Mouse (Mus musculus): ENCODE results near the gene Pank1. TPM values are rescaled to one million over a fixed set of nuclear protein-coding genes. Genes with fewer than 3 reads are reported as not detected.

Pank1 gene
- polyA plus RNA-seq, 1 experiment from 2014 or later: 7.7 TPM

DNA sequence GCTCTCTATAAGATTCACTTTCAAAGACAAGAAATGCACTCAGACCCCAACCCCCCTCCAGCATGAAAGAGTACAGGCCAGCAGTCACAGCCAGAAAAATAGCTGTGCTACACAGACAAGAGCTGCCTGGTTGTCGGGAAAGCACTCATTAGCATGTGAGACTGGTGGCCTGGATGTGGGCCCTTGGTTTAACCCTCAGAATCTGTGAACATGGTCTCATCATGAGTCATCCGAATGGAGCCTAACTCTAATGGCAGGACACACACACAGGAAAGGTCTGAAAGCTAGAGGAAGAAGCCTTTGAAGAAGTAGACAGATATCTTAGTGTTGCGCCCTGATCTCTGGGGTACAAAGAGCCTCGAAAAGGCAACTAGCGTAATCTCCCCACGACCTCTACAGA lies 51.8 kb downstream of the Pank1 start:
- H3K4me1 ChIP-seq (ENCODE audit: control insufficient read depth, insufficient read depth, low read length): no peaks in the 10 kb centered on the region
- H3K27me3 ChIP-seq (replicated peaks; ENCODE audit: control insufficient read depth, insufficient read depth, low read length): no peaks in the 10 kb centered on the region
- H3K36me3 ChIP-seq (ENCODE audit: control insufficient read depth, insufficient read depth, low read length): 0 out of 2 replicates have a peak, but pooled peaks cover 3% of the 10 kb centered on the region
- H3K4me3 ChIP-seq (ENCODE audit: low read depth, low read length): no peak overlapping the region
- DNase-seq (ENCODE audit: low spot score) (no peak), ATAC-seq (ENCODE audit: low read depth) (no peak)
- no peak overlapping the region for H3K27ac ChIP-seq (replicated peaks; ENCODE audit: low read depth, low read length)
- H3K9me3 ChIP-seq (ENCODE audit: control insufficient read depth, low read length): no peaks in the 10 kb centered on the region
- 91% methylated on average over 6 of the region's 6 CpGs for WGBS
- no peak overlapping the region for H3K9ac ChIP-seq (ENCODE audit: low read depth, low read length)
- H3K4me2 ChIP-seq (ENCODE audit: low read depth, low read length): no peak overlapping the region

DNA sequence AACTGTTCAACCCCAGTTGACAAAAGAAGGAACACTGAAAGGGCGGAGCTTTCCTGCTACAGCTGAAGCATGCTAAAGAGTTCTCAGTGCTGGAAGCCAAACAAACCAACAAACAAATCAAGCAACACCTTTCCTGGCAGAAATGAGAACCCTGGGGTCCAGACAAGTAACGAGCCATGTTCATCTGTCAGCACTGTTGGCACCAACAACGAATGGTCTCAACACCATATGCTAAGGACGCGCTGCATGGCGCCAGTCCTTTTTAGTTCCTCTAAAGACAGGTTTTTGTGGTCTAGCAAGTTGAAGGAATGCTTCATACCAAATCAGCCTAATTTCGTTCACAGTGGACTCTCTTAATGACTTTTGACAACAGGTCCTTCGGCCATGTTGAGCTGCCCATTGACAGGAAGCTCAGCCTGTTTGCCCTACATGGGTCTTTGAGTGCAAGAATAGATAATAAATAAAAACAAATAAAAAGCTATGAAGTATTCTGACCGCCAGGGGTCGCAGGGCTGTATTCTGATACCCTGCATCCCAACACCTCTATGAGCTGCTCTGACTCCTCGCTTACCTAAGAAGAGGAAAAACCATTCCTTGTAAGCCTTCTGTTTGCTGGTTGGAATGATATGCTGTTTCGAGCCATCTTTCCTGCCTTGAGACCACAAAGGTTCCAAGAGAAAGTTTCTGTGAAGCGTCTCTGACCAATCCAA lies 53.2 kb downstream of the Pank1 start:
- peak; percentile 37; the same call in 1 of the 2 replicates for ATAC-seq (ENCODE audit: low read depth)

DNA sequence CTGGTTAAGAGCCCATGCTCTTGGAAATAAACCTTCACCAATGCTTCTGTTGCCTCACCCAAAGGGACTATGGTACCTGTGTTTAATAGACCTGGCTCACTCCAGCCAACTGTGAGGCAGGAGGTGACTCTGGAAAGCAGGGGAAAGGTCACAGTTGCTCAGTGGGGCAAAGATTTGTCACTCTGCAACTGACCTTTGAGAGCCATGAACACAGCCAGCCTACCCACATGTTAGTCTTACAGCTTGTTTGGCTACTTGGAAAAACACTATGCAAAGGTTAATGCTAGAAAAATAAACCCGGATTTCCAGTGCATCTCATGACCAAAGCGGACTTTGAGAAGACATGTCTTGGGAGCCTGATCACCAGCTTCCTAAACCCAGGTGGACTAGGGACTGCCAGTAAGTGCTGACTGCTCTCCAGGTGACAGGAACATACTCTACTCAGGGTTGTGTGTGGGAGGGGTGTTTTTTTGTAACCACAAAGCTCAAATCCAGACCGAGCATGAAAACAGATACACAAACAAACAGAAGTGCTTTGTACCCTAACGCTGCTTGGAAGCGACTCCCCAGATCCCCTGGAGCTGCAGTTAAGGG lies 59.6 kb downstream of the Pank1 start:
- H3K9me3 ChIP-seq (ENCODE audit: control insufficient read depth, low read length): no peaks in the 10 kb centered on the region
- ATAC-seq (ENCODE audit: low read depth) (no peak), DNase-seq (ENCODE audit: low spot score) (no peak)
- H3K27ac ChIP-seq (replicated peaks; ENCODE audit: low read depth, low read length): no peak overlapping the region
- no peaks in the 10 kb centered on the region for H3K27me3 ChIP-seq (replicated peaks; ENCODE audit: control insufficient read depth, insufficient read depth, low read length)
- H3K36me3 ChIP-seq (ENCODE audit: control insufficient read depth, insufficient read depth, low read length): no peaks in the 10 kb centered on the region
- H3K4me3 ChIP-seq (ENCODE audit: low read depth, low read length): no peak overlapping the region
- no peaks in the 10 kb centered on the region for H3K4me1 ChIP-seq (ENCODE audit: control insufficient read depth, insufficient read depth, low read length)
- no peak overlapping the region for H3K4me2 ChIP-seq (ENCODE audit: low read depth, low read length)
- WGBS: 65% methylated on average over 5 of the region's 5 CpGs
- H3K9ac ChIP-seq (ENCODE audit: low read depth, low read length): no peak overlapping the region

More for the DNA sequence above, 53.2 kb downstream of the Pank1 start:
- WGBS: 69% methylated on average over 13 of the region's 13 CpGs
- Histone ChIP-seq H3K4me2 (ENCODE audit: low read depth, low read length) (no peak overlapping the region), H3K4me3 (ENCODE audit: low read depth, low read length) (no peak overlapping the region), H3K36me3 (ENCODE audit: control insufficient read depth, insufficient read depth, low read length) (0 out of 2 replicates have a peak, but pooled peaks cover 3% of the 10 kb centered on the region), H3K9ac (ENCODE audit: low read depth, low read length) (no peak overlapping the region), H3K4me1 (ENCODE audit: control insufficient read depth, insufficient read depth, low read length) (no peaks in the 10 kb centered on the region), H3K27ac (replicated peaks; ENCODE audit: low read depth, low read length) (no peak overlapping the region), H3K27me3 (replicated peaks; ENCODE audit: control insufficient read depth, insufficient read depth, low read length) (no peaks in the 10 kb centered on the region), H3K9me3 (ENCODE audit: control insufficient read depth, low read length) (no peaks in the 10 kb centered on the region)
- peak; percentile 55 for DNase-seq (ENCODE audit: low spot score)

DNA sequence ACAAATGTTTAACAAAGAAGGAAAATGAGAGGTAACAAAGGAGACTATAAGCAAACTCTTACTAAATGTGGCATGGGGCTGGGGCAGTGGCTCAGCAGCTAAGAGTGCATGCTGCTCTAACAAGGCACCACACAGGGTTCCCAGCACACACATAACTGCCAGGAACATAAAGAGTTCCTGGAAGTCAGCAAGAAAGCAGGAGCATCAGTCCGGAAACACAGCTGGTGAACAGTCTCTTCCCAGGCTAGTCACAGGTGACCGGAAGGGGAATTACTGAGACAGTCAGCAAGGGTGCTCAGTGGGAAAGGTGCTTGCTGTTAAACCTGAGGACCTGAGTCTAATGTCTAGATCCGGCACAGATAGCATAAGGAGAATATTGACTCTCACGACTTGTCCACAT lies 63.9 kb downstream of the Pank1 start:
- H3K9me3 ChIP-seq (ENCODE audit: control insufficient read depth, low read length): no peaks in the 10 kb centered on the region
- ATAC-seq (ENCODE audit: low read depth) (no peak), DNase-seq (ENCODE audit: low spot score) (no peak)
- no peaks in the 10 kb centered on the region for H3K36me3 ChIP-seq (ENCODE audit: control insufficient read depth, insufficient read depth, low read length)
- H3K4me2 ChIP-seq (ENCODE audit: low read depth, low read length): no peak overlapping the region
- H3K27me3 ChIP-seq (replicated peaks; ENCODE audit: control insufficient read depth, insufficient read depth, low read length): no peaks in the 10 kb centered on the region
- no peak overlapping the region for H3K27ac ChIP-seq (replicated peaks; ENCODE audit: low read depth, low read length)
- H3K9ac ChIP-seq (ENCODE audit: low read depth, low read length): no peak overlapping the region
- no peak overlapping the region for H3K4me3 ChIP-seq (ENCODE audit: low read depth, low read length)
- whole genome bisulfite sequencing: 84% methylated on average over 4 of the region's 4 CpGs
- H3K4me1 ChIP-seq (ENCODE audit: control insufficient read depth, insufficient read depth, low read length): no peaks in the 10 kb centered on the region

DNA sequence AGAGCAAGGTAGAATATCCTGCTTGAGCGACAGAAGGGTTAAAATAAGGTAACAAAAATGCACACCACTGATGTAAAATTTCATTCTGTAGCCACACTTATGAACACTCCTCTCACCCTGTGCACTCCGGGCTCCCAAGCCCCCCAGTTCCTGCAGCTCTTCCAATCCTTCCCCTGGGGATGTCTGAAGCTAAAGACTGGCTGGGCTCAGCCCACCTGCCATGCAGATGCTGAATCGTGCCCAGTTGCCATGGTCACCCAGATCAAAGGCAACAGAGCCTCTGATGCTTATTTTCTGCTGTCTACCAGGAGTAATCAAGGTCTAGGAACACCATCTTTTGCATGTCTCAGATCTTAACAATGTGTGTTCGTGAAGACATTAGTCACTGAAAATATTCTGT lies 64.6 kb downstream of the Pank1 start:
- no peaks in the 10 kb centered on the region for H3K36me3 ChIP-seq (ENCODE audit: control insufficient read depth, insufficient read depth, low read length)
- H3K27ac ChIP-seq (replicated peaks; ENCODE audit: low read depth, low read length): no peak overlapping the region
- 46% methylated on average over 4 of the region's 4 CpGs for WGBS
- no peaks in the 10 kb centered on the region for H3K9me3 ChIP-seq (ENCODE audit: control insufficient read depth, low read length)
- H3K4me2 ChIP-seq (ENCODE audit: low read depth, low read length): no peak overlapping the region
- no peak overlapping the region for H3K4me3 ChIP-seq (ENCODE audit: low read depth, low read length)
- H3K27me3 ChIP-seq (replicated peaks; ENCODE audit: control insufficient read depth, insufficient read depth, low read length): no peaks in the 10 kb centered on the region
- H3K9ac ChIP-seq (ENCODE audit: low read depth, low read length): no peak overlapping the region
- ATAC-seq (ENCODE audit: low read depth) (no peak), DNase-seq (ENCODE audit: low spot score) (no peak)
- no peaks in the 10 kb centered on the region for H3K4me1 ChIP-seq (ENCODE audit: control insufficient read depth, insufficient read depth, low read length)

DNA sequence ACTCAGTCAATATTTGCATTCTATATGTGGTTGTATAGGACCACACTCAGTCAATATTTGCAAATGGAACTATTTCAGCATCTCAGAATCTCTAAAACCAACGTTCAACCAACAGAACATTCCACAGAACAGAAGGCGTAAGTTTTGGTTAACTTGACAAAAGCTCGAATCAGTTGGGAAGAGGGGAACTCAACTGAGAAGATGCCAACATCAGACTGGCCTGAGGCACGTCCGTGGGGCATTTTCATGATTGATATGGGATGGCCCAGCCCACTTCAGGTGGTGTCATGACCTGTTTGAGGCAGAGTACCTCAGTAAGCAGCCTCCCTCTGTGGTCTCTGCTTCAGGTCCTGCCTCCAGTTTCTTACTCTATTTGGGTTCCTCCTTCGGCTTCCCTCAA lies 65.3 kb downstream of the Pank1 start:
- H3K9me3 ChIP-seq (ENCODE audit: control insufficient read depth, low read length): no peaks in the 10 kb centered on the region
- no peaks in the 10 kb centered on the region for H3K27me3 ChIP-seq (replicated peaks; ENCODE audit: control insufficient read depth, insufficient read depth, low read length)
- ATAC-seq (ENCODE audit: low read depth): no peak
- no peak for DNase-seq (ENCODE audit: low spot score)
- no peak overlapping the region for H3K4me2 ChIP-seq (ENCODE audit: low read depth, low read length)
- H3K4me3 ChIP-seq (ENCODE audit: low read depth, low read length): no peak overlapping the region
- no peak overlapping the region for H3K27ac ChIP-seq (replicated peaks; ENCODE audit: low read depth, low read length)
- H3K4me1 ChIP-seq (ENCODE audit: control insufficient read depth, insufficient read depth, low read length): no peaks in the 10 kb centered on the region
- H3K9ac ChIP-seq (ENCODE audit: low read depth, low read length): no peak overlapping the region
- no peaks in the 10 kb centered on the region for H3K36me3 ChIP-seq (ENCODE audit: control insufficient read depth, insufficient read depth, low read length)
- WGBS: 84% methylated on average over 6 of the region's 6 CpGs

DNA sequence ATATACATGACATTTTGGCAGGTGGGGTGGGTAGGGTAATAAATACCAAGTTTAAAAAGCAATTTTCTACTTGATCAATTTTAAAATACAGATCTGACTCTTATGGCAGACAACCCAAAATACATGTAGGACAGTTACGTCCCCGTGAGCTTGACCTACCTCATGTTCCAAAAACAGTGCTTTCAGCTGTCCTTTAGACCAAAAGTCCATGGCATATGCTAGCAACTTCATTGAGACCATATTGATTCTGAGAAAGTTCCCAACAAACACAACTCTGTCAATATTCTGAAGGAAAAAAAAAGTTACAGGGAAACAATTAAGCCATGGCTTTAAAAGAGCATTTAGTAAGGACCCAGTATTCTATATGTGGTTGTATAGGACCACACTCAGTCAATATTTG lies 65.7 kb downstream of the Pank1 start:
- ATAC-seq (ENCODE audit: low read depth): no peak
- 95% methylated on average over 2 of the region's 2 CpGs for WGBS
- H3K4me3 ChIP-seq (ENCODE audit: low read depth, low read length): no peak overlapping the region

DNA sequence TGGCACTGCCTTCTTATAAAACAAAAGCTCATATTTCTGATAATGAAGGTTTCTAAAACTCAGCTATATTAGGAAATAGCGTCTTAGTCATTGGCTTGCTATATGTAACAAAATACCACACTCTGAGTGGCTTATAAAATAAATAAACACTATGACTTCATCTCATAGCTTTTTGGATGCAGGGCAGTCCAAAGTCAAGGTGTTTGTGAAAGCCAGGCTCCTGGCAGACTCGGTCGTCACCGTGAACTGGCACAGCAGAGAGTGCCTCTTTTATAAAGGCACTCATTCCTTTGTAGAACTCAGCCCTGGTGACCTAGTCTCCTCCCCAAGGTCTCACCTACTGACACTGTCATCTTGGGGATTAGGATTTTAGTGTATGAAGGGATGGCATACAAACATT lies 66.5 kb downstream of the Pank1 start:
- H3K9ac ChIP-seq (ENCODE audit: low read depth, low read length): no peak overlapping the region
- no peaks in the 10 kb centered on the region for H3K4me1 ChIP-seq (ENCODE audit: control insufficient read depth, insufficient read depth, low read length)
- H3K27ac ChIP-seq (replicated peaks; ENCODE audit: low read depth, low read length): no peak overlapping the region
- H3K9me3 ChIP-seq (ENCODE audit: control insufficient read depth, low read length): no peaks in the 10 kb centered on the region
- 74% methylated on average over 4 of the region's 4 CpGs for WGBS
- H3K4me3 ChIP-seq (ENCODE audit: low read depth, low read length): no peak overlapping the region
- H3K36me3 ChIP-seq (ENCODE audit: control insufficient read depth, insufficient read depth, low read length): no peaks in the 10 kb centered on the region
- DNase-seq (ENCODE audit: low spot score): no peak
- no peaks in the 10 kb centered on the region for H3K27me3 ChIP-seq (replicated peaks; ENCODE audit: control insufficient read depth, insufficient read depth, low read length)
- no peak overlapping the region for H3K4me2 ChIP-seq (ENCODE audit: low read depth, low read length)
- ATAC-seq (ENCODE audit: low read depth): no peak

More for the DNA sequence above, 65.7 kb downstream of the Pank1 start:
- no peaks in the 10 kb centered on the region for H3K36me3 ChIP-seq (ENCODE audit: control insufficient read depth, insufficient read depth, low read length)
- H3K4me2 ChIP-seq (ENCODE audit: low read depth, low read length): no peak overlapping the region
- H3K9me3 ChIP-seq (ENCODE audit: control insufficient read depth, low read length): no peaks in the 10 kb centered on the region
- no peak overlapping the region for H3K27ac ChIP-seq (replicated peaks; ENCODE audit: low read depth, low read length)
- H3K4me1 ChIP-seq (ENCODE audit: control insufficient read depth, insufficient read depth, low read length): no peaks in the 10 kb centered on the region
- no peaks in the 10 kb centered on the region for H3K27me3 ChIP-seq (replicated peaks; ENCODE audit: control insufficient read depth, insufficient read depth, low read length)
- H3K9ac ChIP-seq (ENCODE audit: low read depth, low read length): no peak overlapping the region
- DNase-seq (ENCODE audit: low spot score): no peak

DNA sequence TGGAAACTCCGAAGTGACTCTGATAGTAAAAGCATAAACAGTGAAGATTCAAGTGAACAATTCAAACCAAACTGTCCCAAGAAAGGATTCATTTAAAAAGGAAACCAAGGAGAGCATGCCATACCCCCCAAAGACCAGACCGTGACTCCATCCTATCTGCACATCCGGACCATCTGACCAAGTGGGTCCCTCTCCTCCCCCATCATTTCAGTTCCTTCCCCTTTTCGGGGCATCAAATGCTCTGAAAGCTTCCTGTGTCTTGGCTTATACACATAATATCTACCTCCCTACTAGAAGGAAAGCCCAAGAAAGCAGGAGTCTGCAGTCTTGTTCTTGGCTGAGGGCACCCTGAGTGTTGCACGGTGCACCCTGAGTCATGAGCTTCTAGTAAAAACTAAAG lies 72.1 kb downstream of the Pank1 start:
- Histone ChIP-seq H3K27me3 (replicated peaks; ENCODE audit: control insufficient read depth, insufficient read depth, low read length) (no peaks in the 10 kb centered on the region), H3K36me3 (ENCODE audit: control insufficient read depth, insufficient read depth, low read length) (no peaks in the 10 kb centered on the region), H3K4me2 (ENCODE audit: low read depth, low read length) (no peak overlapping the region), H3K9ac (ENCODE audit: low read depth, low read length) (no peak overlapping the region), H3K4me3 (ENCODE audit: low read depth, low read length) (no peak overlapping the region), H3K9me3 (ENCODE audit: control insufficient read depth, low read length) (no peaks in the 10 kb centered on the region), H3K27ac (replicated peaks; ENCODE audit: low read depth, low read length) (no peak overlapping the region), H3K4me1 (ENCODE audit: control insufficient read depth, insufficient read depth, low read length) (no peaks in the 10 kb centered on the region)
- WGBS: 86% methylated on average over 5 of the region's 5 CpGs
- ATAC-seq (ENCODE audit: low read depth) (no peak), DNase-seq (ENCODE audit: low spot score) (no peak)
